Mouse (Mus musculus) frontal cortex, adult 2 months (tissue): ENCODE results near the gene Prss43. TPM values are rescaled to one million over a fixed set of nuclear protein-coding genes. Genes with fewer than 3 reads are reported as not detected.
"Not testable (repeated sequence)": the region's sequence is repeated elsewhere in the genome, so short reads cannot be mapped to it uniquely, and the experiment has no call there.

Experiments used
- DNase-seq, 2 experiments: peaks; one replicate each; pipeline ENCODE4 v3.0.0; 2022; ENCODE audit warnings: low spot score in 1 of 2; ENCODE audit errors: extremely low spot score in 1 of 2
- polyA plus RNA-seq: library from polyadenylated mRNA; depleted of rRNA; stranded (reverse); fragments of >200 nt; gene quantifications from 2 replicates; pipeline ENCODE4 v1.2.3, GENCODE M21; 2012; rRNA removed

Prss43 gene
- polyA plus RNA-seq, result 0.06 and 0.15 TPM in 2 replicates

- DNase-seq, result no peak
These were observed at the start of gene Prss43 for GRCm38 (mm10) chr9:110826390-110826789. Gene Prss43, plus strand, starts transcription at chr9:110826690.

- no peak for DNase-seq
These were observed 48.4 kb upstream of the Prss43 start for GRCm38 (mm10) chr9:110778100-110778499.

GRCm38 (mm10) chr9:110778559-110778958 lies 47.9 kb upstream of the Prss43 start:
- no peak for DNase-seq

GRCm38 (mm10) chr9:110779242-110779913 lies 47.1 kb upstream of the Prss43 start:
- no peak for DNase-seq

DNA sequence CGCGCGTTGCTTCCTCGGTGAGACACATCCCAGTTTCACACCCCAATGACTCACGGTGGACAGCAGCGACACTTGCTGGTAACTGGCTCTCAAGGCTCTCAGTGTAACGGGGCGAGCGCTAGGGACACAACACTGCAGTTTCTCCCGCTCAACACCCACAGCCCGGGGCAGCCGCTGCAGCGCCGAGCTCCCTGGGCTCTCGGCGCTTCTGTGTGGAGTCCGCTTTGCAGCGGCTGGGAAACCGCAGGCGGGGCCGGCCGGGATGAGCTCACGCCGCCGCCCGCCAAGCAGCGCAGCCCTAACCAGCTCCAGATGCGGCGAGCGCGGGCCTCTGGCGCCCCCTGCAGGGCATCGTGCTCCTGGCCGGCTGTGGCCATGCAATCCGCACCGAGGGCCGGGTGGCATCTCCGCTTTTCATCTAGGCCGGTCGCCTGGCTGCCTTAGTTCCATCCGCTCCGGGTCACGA lies 45.2 kb upstream of the Prss43 start:
- DNase-seq, result peak; percentile 76 to 97

DNA sequence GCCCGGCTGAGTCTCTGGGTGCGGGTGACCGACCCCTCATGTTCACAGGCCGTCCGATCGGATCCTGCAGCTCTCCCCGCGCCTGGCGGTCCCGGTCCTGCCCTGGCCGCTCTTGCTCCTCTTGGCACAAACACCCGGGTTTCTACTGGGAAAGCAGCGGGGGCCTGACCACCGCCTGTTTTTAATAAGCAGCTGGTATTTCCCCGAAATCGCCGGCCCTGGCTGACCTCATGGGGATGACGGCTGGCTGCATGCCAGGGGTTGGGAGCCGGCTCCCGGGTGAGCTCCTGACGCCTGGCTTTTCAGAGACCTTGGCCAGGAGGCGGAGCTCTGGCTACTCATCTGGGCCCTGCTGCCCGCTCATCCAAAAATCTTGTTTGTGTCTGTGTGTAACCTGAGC lies 44.8 kb upstream of the Prss43 start:
- DNase-seq, result peak; percentile 36 to 72

DNA sequence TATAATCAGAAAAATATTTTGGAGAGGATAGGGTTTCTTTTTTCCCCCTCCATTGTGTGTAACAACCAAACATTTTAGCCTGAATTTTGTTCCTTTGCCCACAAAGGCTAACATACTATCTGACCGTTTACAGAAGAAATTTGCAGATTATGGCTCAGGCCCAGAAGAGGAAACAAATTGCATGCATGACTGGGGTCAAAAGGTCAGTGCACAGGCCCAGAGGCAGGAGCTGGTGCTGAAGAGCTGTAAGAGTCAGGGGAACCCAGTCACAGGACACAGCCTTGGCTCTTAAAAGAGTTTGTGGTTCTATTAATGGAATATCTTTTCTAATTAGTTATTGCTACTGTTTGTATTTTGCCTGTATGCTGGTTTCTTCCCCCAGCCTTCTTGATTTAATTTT lies 42.9 kb upstream of the Prss43 start:
- no peak for DNase-seq

DNA sequence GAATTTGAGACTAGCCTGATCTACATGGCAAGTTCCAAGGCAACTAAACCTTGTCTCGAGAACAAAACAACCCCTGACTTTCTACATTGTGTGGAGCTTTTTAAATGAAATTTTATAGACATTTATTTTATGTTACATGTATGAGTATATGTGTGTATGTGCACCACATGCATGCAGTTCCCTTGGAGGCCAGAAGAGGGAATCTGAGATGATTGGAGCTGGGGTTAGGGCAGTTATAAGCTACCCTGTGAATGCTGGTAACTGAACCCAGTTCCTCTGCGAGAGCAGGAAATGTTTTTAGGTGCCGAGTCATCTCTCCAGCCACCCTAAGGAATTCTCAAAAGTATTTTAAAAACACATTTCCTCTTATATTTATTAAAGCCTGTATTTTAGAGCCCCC lies 38.3 kb upstream of the Prss43 start:
- no peak for DNase-seq

DNA sequence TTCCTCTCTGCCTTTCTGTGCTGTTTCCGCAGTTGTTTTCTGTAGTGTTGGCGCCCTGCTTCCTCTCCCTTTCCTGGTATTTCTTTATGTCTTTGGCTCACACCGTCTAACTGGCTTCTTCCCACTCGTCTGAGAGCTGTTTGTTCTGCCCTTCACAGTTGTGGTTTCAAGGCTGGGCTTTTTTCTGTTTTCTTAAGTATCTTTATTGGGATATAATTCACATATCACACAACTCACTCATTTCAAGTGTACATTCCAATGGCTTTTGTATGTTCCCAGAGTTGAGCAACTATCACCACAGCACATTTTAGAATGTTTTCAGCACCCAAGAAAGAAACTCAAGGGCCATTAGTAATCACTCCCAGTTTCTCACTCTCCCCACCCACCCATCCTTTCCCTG lies 36.0 kb upstream of the Prss43 start:
- DNase-seq, result no peak

GRCm38 (mm10) chr9:110797013-110797412 lies 29.5 kb upstream of the Prss43 start:
- DNase-seq, result no peak

GRCm38 (mm10) chr9:110797866-110798265 lies 28.6 kb upstream of the Prss43 start, which contains the start of gene Prss42:
Gene Prss42, plus strand, starts transcription at chr9:110798166.
- no peak for DNase-seq

- no peak for DNase-seq
These were observed 25.5 kb upstream of the Prss43 start for GRCm38 (mm10) chr9:110800834-110801479.

DNA sequence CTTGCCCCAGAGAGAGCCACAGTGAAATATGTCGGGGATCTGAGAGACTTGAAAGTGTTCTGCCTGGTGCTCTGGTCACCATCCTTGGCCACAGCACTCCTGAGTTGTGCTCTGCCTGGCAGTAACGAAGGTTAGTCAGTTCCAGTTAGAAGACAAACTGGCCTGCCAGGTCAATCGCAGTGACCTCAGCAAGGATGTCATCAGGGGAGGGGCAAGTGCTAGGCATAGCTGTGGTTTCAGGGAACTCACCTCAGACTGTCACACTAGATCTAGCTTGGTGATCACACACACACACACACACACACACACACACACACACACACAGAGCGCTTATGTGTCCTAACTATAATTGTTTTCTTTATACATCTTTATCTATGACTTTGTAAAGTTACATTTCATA lies 23.2 kb upstream of the Prss43 start:
- no peak for DNase-seq

DNA sequence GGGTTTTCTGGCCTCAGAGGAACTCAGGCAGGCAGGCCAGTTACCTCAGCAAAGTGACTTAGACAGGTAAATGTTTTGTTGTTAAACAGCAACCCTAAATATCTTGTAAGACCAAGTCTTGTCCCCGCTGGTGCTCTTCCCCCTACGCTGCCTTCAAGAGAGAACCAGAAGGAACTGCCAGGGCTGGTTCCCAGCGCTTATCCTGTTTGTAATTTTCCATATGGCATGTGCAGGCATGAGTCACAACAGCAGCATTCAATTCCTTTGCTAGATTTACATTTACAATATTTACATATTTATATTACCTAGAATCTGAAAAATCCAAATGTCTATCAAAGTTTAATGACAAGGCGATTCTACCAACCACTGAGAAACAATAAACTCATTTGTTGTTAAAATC lies 16.4 kb upstream of the Prss43 start:
- DNase-seq, result peak in 1 of 2 experiments; percentile 23

GRCm38 (mm10) chr9:110813789-110814188 lies 12.7 kb upstream of the Prss43 start, which contains the start of gene Prss44:
Gene Prss44, plus strand, starts transcription at chr9:110813994.
- no peak for DNase-seq

DNA sequence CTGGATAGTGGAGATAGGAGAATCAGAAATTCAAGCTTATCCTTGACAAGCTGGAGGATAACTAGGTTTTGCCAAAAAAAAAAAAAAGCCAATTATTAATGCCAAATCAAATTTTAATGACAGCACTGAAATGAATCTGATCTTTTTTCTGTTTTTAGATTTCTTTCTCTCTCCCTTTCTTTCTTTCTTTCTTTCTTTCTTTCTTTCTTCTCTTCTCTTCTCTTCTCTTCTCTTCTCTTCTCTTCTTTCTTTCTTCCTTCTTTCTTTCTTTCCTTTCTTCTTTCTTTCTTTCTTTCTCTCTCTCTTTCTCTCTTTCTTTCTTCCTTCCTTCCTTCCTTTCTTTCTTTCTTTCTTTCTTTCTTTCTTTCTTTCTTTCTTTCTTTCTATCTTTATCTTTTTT lies 5.9 kb upstream of the Prss43 start:
- not testable (repeated sequence) for DNase-seq

GRCm38 (mm10) chr9:110821436-110821835 lies 5.1 kb upstream of the Prss43 start:
- no peak for DNase-seq

DNA sequence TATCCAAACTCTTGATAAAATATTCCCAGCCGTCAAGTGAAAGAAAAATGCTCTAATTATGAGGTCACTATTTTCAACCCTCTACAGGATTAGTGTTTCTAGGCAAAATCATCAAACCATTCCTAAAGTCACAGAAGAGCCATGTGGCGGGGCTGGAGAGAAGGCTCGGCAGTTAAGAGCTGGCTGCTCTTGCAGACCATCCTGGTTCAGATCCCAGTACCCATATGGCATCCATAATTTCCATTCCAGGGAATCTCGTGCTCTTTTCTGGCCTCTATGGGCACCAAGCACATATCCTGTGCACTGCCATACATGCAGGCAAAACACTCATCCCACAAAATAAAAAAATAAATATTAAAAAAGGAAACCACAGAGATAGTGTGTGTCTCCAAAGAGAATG lies 1.1 kb upstream of the Prss43 start:
- no peak for DNase-seq

DNA sequence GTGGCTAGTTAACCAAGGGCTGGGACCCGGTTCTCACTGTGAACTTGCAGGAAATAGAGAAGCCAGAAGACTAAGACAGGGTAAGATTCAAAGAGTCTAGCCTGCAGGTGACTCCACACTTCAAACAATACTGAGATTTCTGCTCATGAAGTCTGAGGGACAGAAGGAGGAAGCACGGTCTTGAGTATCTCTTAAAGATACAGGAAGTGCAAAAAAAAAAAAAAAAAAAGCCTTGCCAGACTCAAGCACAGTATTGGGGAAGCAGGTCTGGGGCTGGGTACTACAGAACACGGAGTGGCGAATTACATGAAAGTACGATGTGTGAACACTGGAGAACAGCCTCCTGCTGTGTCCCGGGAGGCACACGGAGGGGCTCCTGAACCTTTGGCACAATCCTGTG lies 658 bp upstream of the Prss43 start:
- no peak for DNase-seq

- no peak for DNase-seq
These were observed 6.5 kb downstream of the Prss43 start for GRCm38 (mm10) chr9:110833021-110833420.

DNA sequence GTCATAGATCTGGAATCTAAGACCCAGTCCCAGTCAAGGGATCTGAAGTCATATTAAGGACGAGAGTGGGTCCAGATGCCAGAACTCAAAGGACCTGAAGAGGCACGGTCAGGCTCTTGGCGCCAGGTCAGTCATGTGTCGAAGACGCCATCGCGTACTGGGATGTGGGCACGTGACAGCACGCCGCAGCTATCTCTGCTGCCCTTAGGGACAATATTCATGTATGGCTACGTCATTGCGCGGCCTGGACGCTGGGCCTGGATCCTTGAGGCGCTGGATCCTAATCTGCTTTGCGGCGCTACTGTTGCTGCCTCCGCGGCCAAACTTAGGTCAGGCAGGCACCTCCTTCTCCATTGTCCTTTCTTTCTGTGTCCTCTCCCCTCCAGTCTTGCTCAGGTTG lies 7.9 kb downstream of the Prss43 start, which contains the start of gene Prss45:
Prss45 (plus strand) TSS at position 178 of the 400 bp plus-strand sequence.
- DNase-seq, result no peak

- no peak for DNase-seq
These were observed 8.5 kb downstream of the Prss43 start for GRCm38 (mm10) chr9:110834961-110835360.
